Mouse (Mus musculus) regulatory T cell (primary cell): ENCODE results near the gene Foxp2.

Source experiments
- in situ Hi-C: fragments of 300-600 bp; cut with MboI, MseI; formaldehyde crosslinking; loops from one replicate; pipeline ENCODE4 v1.15.1; 2025; ENCODE audit warnings: high pct_unique_total_duplicates

The Foxp2 gene

DNA sequence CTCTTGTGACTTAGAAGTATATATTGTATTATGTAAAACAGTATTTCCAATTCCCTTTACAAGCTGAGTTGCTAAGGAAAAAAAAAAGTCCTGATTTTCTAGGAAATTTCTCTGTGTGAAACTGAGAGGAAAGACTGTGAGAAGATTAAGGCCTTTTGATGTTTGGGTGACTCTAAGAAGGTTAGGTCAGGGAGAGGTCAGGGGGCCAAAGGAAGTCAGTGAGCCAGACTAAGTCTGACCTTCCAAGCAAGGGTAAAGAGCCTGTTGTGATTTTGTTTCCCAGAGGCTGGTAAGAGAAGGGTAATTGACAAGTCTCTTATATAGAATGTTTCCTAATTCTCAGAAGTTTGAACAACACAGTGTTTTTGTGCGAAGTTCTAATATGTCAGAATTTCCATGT, 162.1 kb downstream of the Foxp2 start:
- in situ Hi-C loops: no loop called here

DNA sequence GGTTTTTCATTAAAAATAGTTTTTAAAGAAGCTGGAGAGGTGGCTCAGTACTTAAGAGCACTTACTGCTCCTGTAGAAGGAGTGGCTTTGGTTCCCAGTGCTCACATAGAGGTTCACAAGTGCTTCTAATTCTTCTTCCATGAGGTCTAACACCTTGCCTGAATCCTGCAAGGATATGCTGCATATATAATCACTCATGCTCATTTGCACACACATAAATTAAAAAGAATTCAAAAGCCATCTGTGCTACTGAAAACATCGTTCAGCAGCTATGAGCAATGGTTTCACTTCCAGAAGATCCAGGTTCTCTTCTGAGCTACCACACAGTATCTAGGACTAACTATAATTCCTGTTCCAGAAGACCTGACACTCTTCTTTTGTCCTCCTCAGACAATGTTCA, 200.4 kb downstream of the Foxp2 start:
- in situ Hi-C loops: no loop called here

DNA sequence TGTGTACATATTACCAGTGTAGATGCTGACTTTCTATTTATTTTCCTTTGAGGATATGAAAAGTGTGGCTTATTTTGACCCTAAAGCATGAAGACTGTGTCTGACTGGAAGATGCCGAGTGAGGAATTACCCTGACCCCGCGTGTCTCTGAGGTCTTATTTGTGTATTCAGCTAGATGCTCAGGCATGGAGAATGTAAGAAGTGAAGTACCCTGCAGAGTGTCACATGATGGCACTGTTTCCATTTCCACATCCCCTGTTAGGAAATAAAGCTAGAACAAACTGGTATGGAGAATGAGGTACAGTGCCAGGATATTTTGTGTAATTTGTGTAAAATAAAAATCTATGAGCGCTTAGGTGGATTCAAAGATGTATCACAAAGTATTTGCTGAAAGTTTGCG, 219.8 kb downstream of the Foxp2 start:
- in situ Hi-C loops: no loop called here

DNA sequence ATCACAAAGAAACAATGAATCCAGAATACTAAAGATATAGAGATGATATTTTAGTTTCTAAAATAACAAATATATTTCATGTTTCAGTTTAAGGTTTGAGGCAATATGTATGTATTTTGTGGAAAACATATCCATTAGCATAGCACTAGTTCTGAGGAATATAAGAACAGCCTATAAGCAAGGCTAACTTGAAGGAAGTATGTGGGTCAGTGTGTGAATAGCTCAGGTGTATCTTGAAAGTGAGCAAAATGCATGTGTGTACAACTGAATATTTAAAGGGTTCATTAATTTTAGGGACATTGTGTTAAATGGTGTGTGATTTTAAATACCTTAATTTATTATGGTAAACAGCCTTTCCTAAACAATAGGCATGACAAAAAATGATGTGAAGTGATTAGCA, 220.2 kb downstream of the Foxp2 start:
- in situ Hi-C loops: no loop called here

DNA sequence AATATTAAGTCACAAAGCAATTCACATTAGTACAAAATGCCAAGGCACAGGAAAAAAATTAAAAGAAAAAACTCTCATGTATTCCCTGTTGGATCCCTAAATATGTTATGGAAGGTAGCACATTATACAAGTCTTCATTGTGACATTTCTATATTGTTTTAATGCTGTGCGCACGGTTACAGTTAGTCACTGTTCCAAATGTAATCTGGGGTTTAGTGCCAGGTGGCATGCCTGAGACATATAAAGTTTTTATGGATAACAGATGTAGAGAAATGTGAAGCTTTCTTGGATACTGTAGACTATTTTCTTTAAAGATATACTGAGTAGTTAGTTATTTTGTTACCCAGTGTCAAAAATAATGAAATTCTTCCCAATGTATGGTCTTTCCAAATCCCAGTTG, 229.0 kb downstream of the Foxp2 start:
- in situ Hi-C loops: no loop called here

DNA sequence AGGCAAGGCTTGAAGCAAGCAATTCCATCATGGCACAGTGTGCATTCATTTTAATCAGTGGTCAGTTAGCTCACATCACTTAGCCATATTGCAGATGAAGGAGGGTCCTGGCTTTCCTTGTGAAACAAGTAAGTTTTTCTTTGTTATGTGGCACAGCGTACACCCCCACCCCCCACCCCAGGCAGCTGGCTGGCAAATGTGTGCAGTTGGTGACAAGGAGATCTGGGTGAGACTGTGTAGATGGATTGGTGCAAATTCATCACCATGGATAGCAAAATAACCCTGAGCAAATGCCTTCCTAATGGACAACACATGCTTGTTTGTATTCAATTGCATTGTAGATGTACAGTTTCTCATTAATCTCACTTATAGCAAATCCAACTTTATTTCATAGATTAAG, 240.9 kb downstream of the Foxp2 start:
- in situ Hi-C loops: no loop called here

DNA sequence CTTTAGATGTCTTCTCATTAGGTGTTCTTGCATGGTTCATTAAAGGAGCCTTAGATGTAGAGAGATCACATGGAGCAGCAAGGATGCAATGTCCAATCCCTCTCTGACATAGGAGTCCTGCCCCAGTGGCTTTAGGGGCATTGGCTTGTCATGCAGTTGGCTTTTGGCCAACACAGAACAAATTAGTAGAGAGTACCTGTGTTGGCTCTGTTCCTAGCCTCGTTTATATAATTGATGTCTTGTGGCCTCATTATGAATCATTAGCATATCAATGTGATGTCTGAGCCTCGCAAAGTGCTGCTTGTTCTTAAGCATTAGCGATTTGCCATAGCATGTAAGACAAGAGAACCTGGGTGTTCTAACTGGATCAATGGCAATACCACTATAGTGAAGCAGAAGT, 250.5 kb downstream of the Foxp2 start:
- in situ Hi-C loops: loop anchor here (25.0 kb wide), 1 partner anchor 1811 kb away; no protein-coding TSS in a partner anchor

DNA sequence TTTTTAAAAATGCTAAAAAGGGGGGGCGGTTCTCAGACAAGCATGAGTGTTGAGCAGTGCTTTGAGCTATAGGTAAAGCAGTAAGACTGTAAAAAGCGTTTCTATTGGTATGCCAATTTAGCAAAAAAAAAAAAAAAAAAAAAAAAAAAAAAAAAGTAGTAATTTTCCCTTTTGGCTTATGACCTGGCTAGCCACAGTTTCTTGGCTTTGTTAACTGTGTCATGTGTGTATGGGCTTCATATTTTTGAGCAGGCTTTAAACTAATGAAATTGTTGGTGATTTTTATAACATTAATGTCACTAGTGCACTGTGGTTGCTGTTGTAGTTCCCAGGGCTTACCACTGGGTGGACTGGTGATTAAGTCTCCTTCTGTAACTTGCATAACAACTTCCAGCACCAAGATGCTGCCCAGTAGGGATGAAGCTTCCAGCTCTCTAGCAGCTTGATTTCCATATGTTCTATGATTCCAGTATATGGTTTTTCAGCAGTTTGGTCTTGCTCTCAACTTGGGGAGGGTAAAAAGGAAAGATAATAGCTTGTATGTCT, 262.4 kb downstream of the Foxp2 start:
- in situ Hi-C loops: loop anchor here (25.0 kb wide), 1 partner anchor 1799 kb away; no protein-coding TSS in a partner anchor

DNA sequence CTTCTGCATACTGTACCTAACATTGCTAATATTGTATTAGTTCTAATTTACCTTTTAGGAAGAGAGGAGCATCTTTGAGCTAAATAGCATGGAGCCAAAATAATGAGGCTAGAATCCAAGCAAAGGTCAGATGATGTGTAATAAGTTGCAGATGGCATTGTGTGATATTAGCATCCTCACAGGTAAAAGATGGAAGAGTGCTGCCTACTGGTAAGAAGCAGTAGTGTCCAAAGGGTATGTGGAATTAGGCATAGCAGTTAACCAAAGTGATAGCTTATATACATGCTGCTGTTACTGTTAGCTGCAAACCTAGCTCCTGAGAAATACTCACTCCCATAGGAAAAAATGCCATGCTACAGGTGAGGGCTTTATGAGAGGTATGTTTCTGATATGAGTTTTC, 275.6 kb downstream of the Foxp2 start:
- in situ Hi-C loops: no loop called here

DNA sequence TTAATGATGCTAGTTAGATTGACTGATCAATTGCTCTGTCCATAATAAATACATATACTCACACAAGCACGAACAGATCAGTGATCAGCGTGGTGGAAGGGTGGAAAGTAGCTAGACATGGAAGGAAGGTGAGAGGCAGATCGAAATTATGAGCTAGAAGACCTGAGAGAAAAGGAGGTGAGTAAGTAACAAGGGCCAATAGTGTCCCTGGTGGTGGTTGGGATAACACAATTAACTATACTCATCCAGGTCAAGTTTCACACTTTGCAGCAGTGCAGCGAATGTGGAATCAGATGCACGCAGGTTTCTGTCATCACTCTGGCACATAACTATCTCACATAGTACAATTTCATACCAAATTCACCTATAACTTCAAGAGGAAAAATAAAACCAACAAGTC, 291.7 kb downstream of the Foxp2 start:
- in situ Hi-C loops: no loop called here

DNA sequence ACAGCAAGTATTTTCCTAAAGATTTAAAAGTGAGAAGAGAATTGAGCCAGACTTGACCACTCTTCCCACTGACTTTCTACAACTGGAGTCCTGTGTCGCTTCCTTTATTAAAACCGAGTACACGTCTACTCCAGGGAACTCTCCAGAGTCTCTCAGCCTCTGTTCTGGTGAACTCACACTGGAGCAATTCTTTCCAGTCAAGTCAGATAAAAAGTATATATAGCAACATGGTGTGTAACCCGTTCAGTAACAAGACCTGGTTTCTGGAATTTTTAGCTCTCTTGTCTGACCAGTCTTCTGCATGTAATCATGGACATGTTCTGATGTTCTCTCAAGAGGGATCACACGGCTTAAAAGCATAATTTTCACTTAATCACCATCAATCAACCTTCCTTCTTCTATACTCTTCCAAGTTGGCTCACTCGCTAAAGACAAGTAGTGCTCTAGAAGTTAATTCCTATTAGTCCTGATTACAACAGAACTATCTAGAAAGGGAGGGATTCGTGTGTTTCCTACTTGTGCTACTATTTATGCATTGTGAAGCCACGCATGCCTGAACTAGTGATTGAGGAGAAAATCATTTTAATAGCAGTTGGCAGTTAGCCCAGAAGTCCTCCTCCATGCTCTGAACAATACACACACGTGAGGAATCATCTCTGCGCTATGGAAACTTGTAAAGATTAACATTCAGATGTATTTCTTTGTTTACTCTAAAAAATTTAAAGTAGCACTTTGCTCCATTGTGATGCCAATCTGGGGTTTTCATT, 341.2 kb downstream of the Foxp2 start:
- in situ Hi-C loops: no loop called here

DNA sequence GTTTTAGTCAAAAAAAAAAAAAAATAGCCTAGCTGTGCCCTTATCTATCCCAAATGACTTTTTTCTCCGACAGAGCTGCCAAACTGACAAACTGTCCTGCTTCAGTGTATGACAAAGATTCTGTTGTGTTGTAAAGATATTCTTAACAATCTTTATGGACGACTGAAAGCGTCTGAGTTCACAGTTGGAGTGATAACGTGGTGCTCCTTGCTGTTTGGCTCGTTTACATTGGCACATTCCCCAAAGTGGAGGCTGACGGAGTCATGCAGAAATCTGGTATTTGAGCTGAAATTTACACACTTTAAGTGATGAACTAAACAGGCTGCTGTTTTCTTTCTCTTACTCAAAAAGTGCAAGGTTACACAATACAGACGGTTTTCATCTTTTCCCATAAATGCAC, 356.2 kb downstream of the Foxp2 start:
- in situ Hi-C loops: no loop called here

DNA sequence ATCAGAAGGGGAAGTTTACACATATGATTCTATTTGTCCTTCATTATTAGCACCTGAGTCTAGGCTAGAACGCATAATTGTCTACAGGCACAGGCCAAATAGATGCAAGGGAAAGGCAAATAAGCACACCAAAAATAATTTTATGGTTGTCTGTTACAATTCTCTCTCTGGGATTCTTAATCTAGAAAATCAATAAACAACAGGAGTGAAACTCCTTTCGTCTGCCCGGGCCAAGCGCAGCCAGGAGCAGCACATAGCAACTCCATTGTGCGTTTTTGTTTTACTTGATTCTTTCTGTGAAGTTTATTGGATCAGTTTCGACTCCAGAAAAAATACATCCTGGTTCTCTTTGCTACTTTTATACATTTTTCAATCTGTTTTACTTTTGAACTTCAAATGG, 356.7 kb downstream of the Foxp2 start:
- in situ Hi-C loops: no loop called here

DNA sequence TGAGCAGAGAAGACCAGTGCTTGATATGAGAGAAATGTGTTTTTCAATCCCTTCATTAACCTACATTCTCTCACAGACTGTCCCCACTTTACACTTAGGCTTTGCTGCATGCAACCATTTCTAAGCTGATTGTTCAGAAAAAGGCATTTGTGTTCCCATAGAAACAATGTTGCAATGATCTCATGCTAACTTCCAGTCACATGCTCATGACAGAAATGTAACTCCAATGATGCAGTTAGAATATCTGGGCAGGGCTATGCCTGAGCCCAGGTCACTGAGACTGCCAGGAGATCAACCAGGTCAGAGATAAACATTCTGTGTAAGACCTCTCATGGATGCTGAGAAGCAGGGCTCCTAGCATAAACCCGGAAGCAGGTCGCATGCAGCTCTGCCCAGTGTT, 367.0 kb downstream of the Foxp2 start:
- in situ Hi-C loops: no loop called here

DNA sequence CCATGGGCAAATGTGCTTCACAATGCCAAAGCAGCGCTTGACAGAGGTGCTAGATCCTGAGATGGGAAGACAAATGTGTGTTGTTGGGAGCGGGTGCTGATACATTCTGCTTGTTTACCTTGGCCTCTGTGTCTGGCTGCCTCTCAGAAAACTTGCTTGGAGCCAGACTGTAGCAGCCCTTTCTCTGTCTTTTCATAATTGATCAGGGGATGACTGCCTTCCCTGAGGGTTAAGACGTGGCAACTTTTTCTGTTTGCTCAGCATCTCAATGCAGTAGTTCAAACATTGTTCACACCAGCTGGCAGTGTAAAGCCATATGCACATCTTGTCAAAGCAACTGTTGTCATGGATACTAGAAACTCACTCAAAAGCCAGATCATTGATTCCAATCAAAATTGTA, 384.1 kb downstream of the Foxp2 start:
- in situ Hi-C loops: no loop called here

DNA sequence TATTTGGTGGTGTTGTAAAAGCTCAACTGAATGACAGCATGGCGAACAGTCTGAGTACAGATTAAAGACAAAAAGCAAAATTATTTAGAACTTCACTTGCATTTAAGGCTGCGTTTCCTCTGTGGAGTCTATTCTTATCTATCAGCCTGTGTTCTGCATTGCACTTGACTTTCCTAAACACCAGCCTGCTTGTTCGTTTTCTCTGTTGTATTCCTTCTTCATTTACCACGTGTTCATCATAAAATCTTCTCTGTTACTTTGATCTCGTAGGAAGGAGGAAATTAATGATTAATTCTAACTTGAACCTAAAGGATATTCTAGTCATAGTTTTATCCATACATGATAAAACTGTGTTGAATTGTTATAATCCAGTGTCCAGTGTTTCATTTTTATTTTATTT, 392.9 kb downstream of the Foxp2 start:
- in situ Hi-C loops: no loop called here

DNA sequence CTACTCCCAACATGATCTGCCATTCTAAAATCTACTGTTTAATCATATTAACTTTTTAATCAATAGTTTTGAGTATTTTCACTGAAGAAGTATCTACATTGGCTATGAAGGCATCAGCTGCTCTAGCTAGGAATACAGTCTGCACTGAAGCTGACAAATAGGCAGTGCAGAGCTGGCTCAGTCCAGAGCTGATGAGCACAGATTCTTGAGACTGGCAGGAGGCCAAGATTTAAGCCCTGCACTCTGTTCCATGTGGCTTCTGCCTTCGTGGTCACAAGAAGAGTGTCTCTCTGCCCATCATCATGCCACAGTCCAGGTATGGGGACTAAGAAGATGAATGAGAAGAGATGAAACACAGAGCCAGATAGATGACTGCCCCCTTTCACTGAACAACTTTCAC, 398.1 kb downstream of the Foxp2 start:
- in situ Hi-C loops: no loop called here

DNA sequence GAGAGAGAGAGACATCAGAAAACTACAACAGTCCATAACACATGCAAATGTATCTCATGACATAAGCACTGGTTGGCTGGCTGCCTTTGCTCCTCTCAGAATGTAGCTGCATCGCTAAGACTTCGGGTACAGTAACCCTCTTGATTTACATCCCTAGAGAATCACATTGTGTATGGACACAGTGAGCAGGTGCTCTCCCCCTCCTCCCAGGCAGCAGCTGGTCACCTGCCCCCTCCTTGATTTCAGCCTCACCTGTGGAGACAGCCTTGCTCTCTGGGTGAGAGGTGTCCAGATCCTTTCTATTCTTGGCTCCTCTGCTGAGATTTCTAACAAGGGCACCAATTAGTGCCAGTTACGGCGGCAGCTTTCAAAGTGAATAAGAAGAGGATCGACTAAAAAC, 409.5 kb downstream of the Foxp2 start:
- in situ Hi-C loops: no loop called here

DNA sequence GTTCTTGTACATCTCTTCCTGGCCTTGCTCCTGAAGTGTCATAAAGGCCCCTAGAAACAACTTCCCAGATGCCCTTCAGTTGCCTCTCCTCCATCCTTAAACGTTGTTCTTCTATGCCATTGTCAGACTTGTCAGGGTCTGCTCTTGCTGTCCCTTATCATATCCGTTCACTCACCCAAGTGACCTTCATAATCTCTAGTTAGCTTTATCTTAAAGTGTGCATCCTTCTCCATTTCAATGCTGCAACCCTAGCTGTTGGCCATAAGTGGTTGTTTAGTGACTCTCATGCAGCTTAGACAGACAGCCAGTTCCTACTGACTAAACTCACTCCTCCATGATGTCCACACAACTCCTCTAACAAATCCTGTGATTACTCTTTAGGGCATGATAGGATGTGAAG, 415.8 kb downstream of the Foxp2 start:
- in situ Hi-C loops: no loop called here

DNA sequence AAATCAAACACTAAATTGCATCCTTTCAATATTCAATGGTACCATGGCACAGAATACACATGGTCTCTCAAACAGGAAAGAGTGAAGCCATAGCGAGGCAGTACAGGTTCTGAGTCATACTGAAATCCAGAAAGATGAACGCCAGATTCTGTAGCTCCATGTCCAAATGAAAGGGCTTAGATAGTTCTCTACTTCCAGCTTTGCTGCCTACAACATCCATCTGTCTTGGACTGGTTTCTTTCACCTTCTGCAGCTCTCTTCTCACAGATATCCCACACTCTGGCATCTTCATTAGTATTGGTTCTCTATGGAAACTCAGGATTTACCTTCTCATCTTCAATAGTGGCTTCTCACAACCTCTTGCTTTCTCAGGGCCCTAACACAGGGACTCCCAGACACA, 417.2 kb downstream of the Foxp2 start:
- in situ Hi-C loops: no loop called here

DNA sequence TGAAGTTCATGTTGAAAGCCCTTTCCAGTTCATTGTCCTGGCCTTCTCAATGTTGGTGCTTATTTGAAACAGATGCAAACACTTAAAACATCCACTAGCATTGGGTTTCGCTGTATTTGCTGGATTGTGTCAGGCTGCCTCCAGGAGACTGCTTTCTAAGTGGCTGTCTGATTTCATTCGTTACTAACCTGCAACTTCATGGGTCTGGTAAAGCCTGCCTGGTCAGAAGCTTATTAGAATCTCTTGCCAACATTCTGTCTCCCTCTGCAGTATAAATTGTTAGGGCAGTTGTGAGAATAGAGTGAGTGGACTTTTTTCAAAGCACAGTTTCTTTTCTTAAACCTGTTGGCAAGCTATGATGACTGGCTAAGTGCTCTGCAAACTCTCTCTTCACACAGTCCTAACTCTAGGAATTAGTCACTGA, 420.4 kb downstream of the Foxp2 start:
- in situ Hi-C loops: no loop called here

DNA sequence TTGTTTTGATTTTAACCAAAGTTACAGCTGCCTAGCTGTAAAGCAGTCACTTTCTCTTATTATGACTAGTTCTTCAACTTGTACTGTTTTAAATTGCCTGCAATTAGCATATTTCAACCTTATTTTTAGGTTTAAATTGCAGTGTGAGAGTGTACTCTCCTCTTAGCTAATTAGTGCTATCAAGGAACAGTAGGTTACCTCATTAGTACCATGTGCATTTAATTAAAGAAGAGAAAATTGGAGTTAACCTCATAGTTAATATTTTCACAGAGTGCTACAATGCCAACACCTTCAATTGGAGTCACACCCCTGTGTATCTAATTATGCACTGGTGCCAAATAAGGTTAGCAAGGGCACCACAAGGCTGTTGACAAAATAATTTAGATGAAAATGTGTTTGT, 421.9 kb downstream of the Foxp2 start:
- in situ Hi-C loops: no loop called here

DNA sequence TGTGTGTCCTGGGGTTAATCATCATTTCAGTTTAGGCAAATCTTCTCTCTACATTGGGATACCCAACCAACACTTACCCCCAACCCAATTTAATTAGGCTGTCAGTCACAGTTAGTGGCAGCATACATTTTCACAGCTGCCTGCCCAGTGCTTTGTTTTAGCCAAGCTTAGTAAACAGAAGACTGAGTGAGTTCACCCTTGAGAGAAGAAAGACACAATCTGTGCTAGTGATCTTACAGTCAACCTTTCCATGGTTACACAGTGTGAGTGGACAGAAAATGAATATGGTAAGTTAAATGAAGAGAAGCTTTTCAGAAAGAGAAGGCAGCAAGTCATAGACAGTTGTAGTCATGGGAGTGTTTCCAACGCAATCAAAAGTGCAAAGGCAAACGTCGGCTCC, 446.6 kb downstream of the Foxp2 start:
- in situ Hi-C loops: no loop called here

DNA sequence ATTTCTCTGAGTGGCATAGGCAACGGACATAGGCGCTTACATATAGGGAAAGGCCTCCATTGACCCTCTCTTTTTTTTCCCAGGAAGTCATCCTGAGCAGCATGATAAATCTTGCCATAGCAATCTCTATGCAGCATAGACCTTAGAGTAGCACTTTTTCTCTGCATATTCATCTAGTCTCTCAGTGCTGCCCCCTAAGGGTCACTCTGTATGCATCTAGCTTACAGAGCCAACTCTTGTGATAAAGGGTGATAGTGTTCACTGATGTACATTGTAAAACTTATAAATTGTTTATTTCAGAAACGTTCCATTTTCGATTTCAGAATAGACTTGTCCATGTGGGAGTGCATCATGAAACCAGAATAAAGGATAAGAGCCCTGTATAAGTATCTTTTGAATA, 454.7 kb downstream of the Foxp2 start:
- in situ Hi-C loops: no loop called here
